Mouse (Mus musculus) midbrain, postnatal 0 days (tissue): ENCODE measurements around the gene Shroom3. TPM values are rescaled to one million over a fixed set of nuclear protein-coding genes. Genes with fewer than 3 reads are reported as not detected.

ENCODE experiments used
- ATAC-seq: fragments of 200-750 bp; cut with Nextera tagmentation; 2 replicates; pipeline ENCODE4 v1.8.0; 2017; ENCODE audit warnings: moderate number of reproducible peaks, mild to moderate bottlenecking, moderate TSS enrichment, moderate library complexity; ENCODE audit not compliant: low FRiP score
- DNase-seq: peaks from one replicate; pipeline ENCODE4 v3.0.0-alpha.2; 2015; ENCODE audit warnings: low spot score
- H3K27ac ChIP-seq: fragments of 300-500 bp; sonication (generic); 2 replicates; pipeline ENCODE4 v1.5.1; 2014; ENCODE audit warnings: low read depth, mild to moderate bottlenecking, low read length, mixed read lengths
- H3K27me3 ChIP-seq: fragments of 300-500 bp; sonication (generic); 2 replicates; pipeline ENCODE4 v1.6.1; 2014; ENCODE audit warnings: low read length, control low read depth, mixed read lengths; ENCODE audit not compliant: insufficient read depth
- H3K36me3 ChIP-seq: fragments of 300-500 bp; sonication (generic); 2 replicates; pipeline ENCODE4 v1.6.1; 2014; ENCODE audit warnings: low read length, control low read depth, mixed read lengths; ENCODE audit not compliant: insufficient read depth
- H3K4me1 ChIP-seq: fragments of 300-500 bp; sonication (generic); 2 replicates; pipeline ENCODE4 v1.6.1; 2014; ENCODE audit warnings: mild to moderate bottlenecking, control low read depth, antibody characterized with exemption, low read length, mixed read lengths; ENCODE audit not compliant: insufficient read depth
- H3K4me2 ChIP-seq: fragments of 300-500 bp; sonication (generic); 2 replicates; pipeline ENCODE4 v1.6.1; 2014; ENCODE audit warnings: low read depth, mild to moderate bottlenecking, low read length, mixed read lengths; ENCODE audit not compliant: poor library complexity, severe bottlenecking
- H3K4me3 ChIP-seq: fragments of 300-500 bp; sonication (generic); 2 replicates; pipeline ENCODE4 v1.5.1; 2014; ENCODE audit warnings: low read depth, mild to moderate bottlenecking, low read length, moderate library complexity
- H3K9ac ChIP-seq: fragments of 300-500 bp; sonication (generic); replicated peaks from 2 replicates; pipeline ENCODE4 v1.6.1; 2014; ENCODE audit warnings: mild to moderate bottlenecking, low read length, moderate library complexity, mixed read lengths; ENCODE audit not compliant: poor library complexity, severe bottlenecking
- H3K9me3 ChIP-seq: fragments of 300-500 bp; sonication (generic); 2 replicates; pipeline ENCODE4 v1.6.1; 2016; ENCODE audit warnings: low read length, control low read depth
- CTCF ChIP-seq: IDR thresholded peaks from 2 replicates; pipeline ENCODE4 v1.5.1; 2016; ENCODE audit warnings: antibody characterized with exemption, mild to moderate bottlenecking
- WGBS: fragments of 180-500 bp; shearing (Covaris S2); extraction: QIAGEN DNeasy Blood & Tissue Kit; methylation state at CpG from one replicate; pipeline ENCODE4 v1.1.7; 2014; 5-methylcytosine and 5-hydroxymethylcytosine counted together
- polyA plus RNA-seq: library from polyadenylated mRNA; unstranded; fragments of >200 nt; fragmentation: Nextera tagmentation; extraction: Ambion mirVana; gene quantifications from 2 replicates; pipeline ENCODE4 v1.2.1, GENCODE M21; 2015
- total RNA-seq: library from RNA; depleted of rRNA; stranded (reverse); fragments of >200 nt; gene quantifications from 2 replicates; pipeline ENCODE4 v1.2.3, GENCODE M21; 2014

Gene Shroom3
- total and polyA plus RNA-seq, 2 experiments from 2014 or later = 1.2 to 8.1 TPM

GRCm38 (mm10) chr5:92944867-92945266 is 261.6 kb downstream of the Shroom3 start:
- WGBS = 71% methylated on average over 5 of the region's 5 CpGs

GRCm38 (mm10) chr5:92948972-92949745 is 265.9 kb downstream of the Shroom3 start:
- no peak overlapping the region for H3K4me3 ChIP-seq
- no peak overlapping the region for H3K4me2 ChIP-seq
- peaks cover 7% of the 10 kb centered on the region; the same call in 1 of the 2 replicates for H3K36me3 ChIP-seq
- no peak; the same call in 1 of the 2 replicates for ATAC-seq
- WGBS = 81% methylated on average over 14 of the region's 14 CpGs
- DNase-seq = peak; percentile 37
- H3K9ac ChIP-seq = no peak overlapping the region
- TF ChIP-seq CTCF = no peak
- H3K9me3 ChIP-seq = no peaks in the 10 kb centered on the region
- H3K27me3 ChIP-seq = no peaks in the 10 kb centered on the region
- H3K4me1 ChIP-seq = no peaks in the 10 kb centered on the region
- H3K27ac ChIP-seq = no peak overlapping the region

More at GRCm38 (mm10) chr5:92944867-92945266, 261.6 kb downstream of the Shroom3 start:
- no peak for TF ChIP-seq CTCF
- H3K9me3 ChIP-seq = peaks cover 8% of the 10 kb centered on the region
- DNase-seq = no peak
- H3K36me3 ChIP-seq = peaks cover 26% of the 10 kb centered on the region
- ATAC-seq = no peak
- H3K4me1 ChIP-seq = no peaks in the 10 kb centered on the region
- H3K4me3 ChIP-seq = no peak overlapping the region
- no peak overlapping the region for H3K9ac ChIP-seq
- no peak overlapping the region for H3K4me2 ChIP-seq
- no peak overlapping the region for H3K27ac ChIP-seq
- no peaks in the 10 kb centered on the region for H3K27me3 ChIP-seq

GRCm38 (mm10) chr5:92950583-92950982 is 267.3 kb downstream of the Shroom3 start:
- Histone ChIP-seq H3K9me3 (no peaks in the 10 kb centered on the region), H3K36me3 (peaks cover 7% of the 10 kb centered on the region; the same call in 1 of the 2 replicates), H3K4me2 (no peak overlapping the region), H3K27me3 (no peaks in the 10 kb centered on the region), H3K9ac (no peak overlapping the region), H3K4me3 (no peak overlapping the region), H3K27ac (no peak overlapping the region), H3K4me1 (no peaks in the 10 kb centered on the region)
- DNase-seq (no peak), ATAC-seq (no peak)
- no peak for TF ChIP-seq CTCF
- 86% methylated on average over 14 of the region's 14 CpGs for WGBS

GRCm38 (mm10) chr5:92951079-92951478 is 267.8 kb downstream of the Shroom3 start:
- Histone ChIP-seq H3K4me1 (no peaks in the 10 kb centered on the region), H3K27ac (no peak overlapping the region), H3K9ac (no peak overlapping the region), H3K9me3 (no peaks in the 10 kb centered on the region), H3K27me3 (no peaks in the 10 kb centered on the region), H3K4me2 (no peak overlapping the region), H3K36me3 (peaks cover 7% of the 10 kb centered on the region; the same call in 1 of the 2 replicates), H3K4me3 (no peak overlapping the region)
- 94% methylated on average over 14 of the region's 14 CpGs for WGBS
- DNase-seq (no peak), ATAC-seq (no peak)
- no peak for TF ChIP-seq CTCF

GRCm38 (mm10) chr5:92953865-92954264 is 270.6 kb downstream of the Shroom3 start:
- 90% methylated on average over 8 of the region's 8 CpGs for WGBS
- DNase-seq = no peak

GRCm38 (mm10) chr5:92954323-92954722 is 271.1 kb downstream of the Shroom3 start:
- Histone ChIP-seq H3K27me3 (no peaks in the 10 kb centered on the region), H3K27ac (no peak overlapping the region), H3K36me3 (peaks cover 7% of the 10 kb centered on the region; the same call in 1 of the 2 replicates), H3K4me2 (no peak overlapping the region), H3K4me1 (no peaks in the 10 kb centered on the region), H3K4me3 (no peak overlapping the region), H3K9ac (no peak overlapping the region), H3K9me3 (no peaks in the 10 kb centered on the region)
- TF ChIP-seq CTCF = peak; percentile 91
- 34% methylated on average over 10 of the region's 10 CpGs for WGBS
- DNase-seq = peak; percentile 89
- ATAC-seq = peak; percentile 55

More at GRCm38 (mm10) chr5:92953865-92954264, 270.6 kb downstream of the Shroom3 start:
- Histone ChIP-seq H3K4me1 (no peaks in the 10 kb centered on the region), H3K4me3 (no peak overlapping the region), H3K36me3 (peaks cover 7% of the 10 kb centered on the region; the same call in 1 of the 2 replicates), H3K9ac (no peak overlapping the region), H3K27ac (no peak overlapping the region), H3K27me3 (no peaks in the 10 kb centered on the region), H3K9me3 (no peaks in the 10 kb centered on the region), H3K4me2 (no peak overlapping the region)
- ATAC-seq = no peak
- no peak for TF ChIP-seq CTCF
